Mouse (Mus musculus) hindbrain, embryonic 13.5 days (tissue): ENCODE data around the gene Sat1. TPM values are rescaled to one million over a fixed set of nuclear protein-coding genes. Genes with fewer than 3 reads are reported as not detected.
"Not testable (repeated sequence)": the region's sequence is repeated elsewhere in the genome, so short reads cannot be mapped to it uniquely, and the experiment has no call there.

Experiments used
- ATAC-seq: fragments of 200-750 bp; cut with Nextera tagmentation; 2 replicates; pipeline ENCODE4 v1.8.0; 2017; ENCODE audit warnings: moderate TSS enrichment; ENCODE audit not compliant: low FRiP score
- H3K27ac ChIP-seq: fragments of 300-500 bp; sonication (generic); 2 replicates; pipeline ENCODE4 v1.5.1; 2015; ENCODE audit warnings: inconsistent platforms, mild to moderate bottlenecking, moderate library complexity
- H3K27me3 ChIP-seq: fragments of 300-500 bp; sonication (generic); 2 replicates; pipeline ENCODE4 v1.6.1; 2015; ENCODE audit warnings: mild to moderate bottlenecking, inconsistent platforms
- H3K36me3 ChIP-seq: fragments of 300-500 bp; sonication (generic); 2 replicates; pipeline ENCODE4 v1.6.1; 2015; ENCODE audit warnings: mild to moderate bottlenecking, inconsistent platforms
- H3K4me1 ChIP-seq: fragments of 300-500 bp; sonication (generic); replicated peaks from 2 replicates; pipeline ENCODE4 v1.6.1; 2015; ENCODE audit warnings: inconsistent platforms
- H3K4me2 ChIP-seq: fragments of 300-500 bp; sonication (generic); 2 replicates; pipeline ENCODE4 v1.6.1; 2015; ENCODE audit warnings: inconsistent platforms, mild to moderate bottlenecking, moderate library complexity
- H3K4me3 ChIP-seq: fragments of 300-500 bp; sonication (generic); 2 replicates; pipeline ENCODE4 v1.5.1; 2015; ENCODE audit warnings: mild to moderate bottlenecking, inconsistent platforms
- H3K9ac ChIP-seq: fragments of 300-500 bp; sonication (generic); 2 replicates; pipeline ENCODE4 v1.6.1; 2015; ENCODE audit warnings: mild to moderate bottlenecking, inconsistent platforms
- H3K9me3 ChIP-seq: fragments of 300-500 bp; sonication (generic); 2 replicates; pipeline ENCODE4 v1.6.1; 2016; ENCODE audit warnings: inconsistent platforms
- WGBS: fragments of 180-500 bp; shearing (Covaris S2); methylation state at CpG from one replicate; pipeline ENCODE4 v1.1.7; 2015; 5-methylcytosine and 5-hydroxymethylcytosine counted together
- polyA plus RNA-seq: library from polyadenylated mRNA; unstranded; fragments of >200 nt; fragmentation: Nextera tagmentation; extraction: Ambion mirVana; gene quantifications from 2 replicates; pipeline ENCODE4 v1.2.1, GENCODE M21; 2015

Sat1 gene
- 74.9 and 80.9 TPM in 2 replicates for polyA plus RNA-seq

DNA sequence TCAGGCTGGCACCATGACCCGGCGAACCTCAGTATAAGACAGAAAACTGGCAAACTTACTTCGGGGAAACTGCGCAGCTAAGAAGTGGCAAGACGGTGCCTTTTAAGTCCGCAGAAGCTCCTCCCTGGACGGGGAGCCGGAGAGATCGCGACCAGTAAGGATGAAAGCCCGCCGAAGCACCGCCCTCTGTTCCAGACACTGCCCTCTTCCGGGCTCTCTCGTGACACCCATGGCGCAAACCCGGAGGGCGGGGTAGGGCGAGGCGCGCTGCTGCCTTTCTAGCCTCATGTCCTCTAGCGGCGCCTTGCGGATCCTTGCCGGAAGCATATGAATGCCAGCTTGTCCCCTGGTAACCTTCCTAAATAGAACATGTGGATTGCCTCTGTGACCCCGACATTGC, at the start of gene Sat1:
Sat1 (minus strand) TSS at position 179 of the 400 bp plus-strand sequence.
- H3K4me3 ChIP-seq = peak within 1 kb of the TSS; percentile 52
- no peaks in the 10 kb centered on the region for H3K27me3 ChIP-seq
- H3K9ac ChIP-seq = peak within 1 kb of the TSS; percentile 70
- H3K9me3 ChIP-seq = no peaks in the 10 kb centered on the region
- WGBS = 14% methylated on average over 24 of the region's 26 CpGs
- 0 out of 2 replicates have a peak, but pooled peaks cover 2% of the 10 kb centered on the region for H3K4me1 ChIP-seq
- H3K36me3 ChIP-seq = no peaks in the 10 kb centered on the region
- H3K27ac ChIP-seq = peak within 1 kb of the TSS; percentile 60; the same call in 1 of the 2 replicates
- peak; percentile 99 for ATAC-seq
- peak within 1 kb of the TSS; percentile 56 for H3K4me2 ChIP-seq

DNA sequence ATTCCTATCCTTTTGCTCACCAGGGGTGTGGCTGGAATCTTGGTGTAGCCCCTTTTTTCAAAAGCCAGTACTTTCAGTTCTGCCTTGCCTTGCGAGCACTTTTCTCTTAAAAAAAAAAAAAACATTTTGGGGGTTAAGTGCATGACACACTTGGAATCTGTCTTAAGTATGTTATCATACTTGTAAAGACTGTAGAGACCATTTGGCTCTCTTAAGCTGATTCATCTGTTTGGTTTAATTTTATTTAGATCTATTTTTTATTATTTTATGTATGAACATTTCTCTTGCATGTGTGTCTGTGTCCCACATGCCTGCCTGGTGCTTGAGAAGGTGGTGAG, 46.6 kb upstream of the Sat1 start:
- Histone ChIP-seq H3K27me3 (no peaks in the 10 kb centered on the region), H3K4me2 (peak overlapping the region; percentile 51), H3K4me1 (no peaks in the 10 kb centered on the region), H3K9me3 (no peaks in the 10 kb centered on the region), H3K36me3 (no peaks in the 10 kb centered on the region), H3K4me3 (peak overlapping the region; percentile 54), H3K9ac (peak overlapping the region; percentile 74), H3K27ac (no peak overlapping the region)
- ATAC-seq = no peak
- WGBS = 50% methylated on average over 1 of the region's 1 CpGs

DNA sequence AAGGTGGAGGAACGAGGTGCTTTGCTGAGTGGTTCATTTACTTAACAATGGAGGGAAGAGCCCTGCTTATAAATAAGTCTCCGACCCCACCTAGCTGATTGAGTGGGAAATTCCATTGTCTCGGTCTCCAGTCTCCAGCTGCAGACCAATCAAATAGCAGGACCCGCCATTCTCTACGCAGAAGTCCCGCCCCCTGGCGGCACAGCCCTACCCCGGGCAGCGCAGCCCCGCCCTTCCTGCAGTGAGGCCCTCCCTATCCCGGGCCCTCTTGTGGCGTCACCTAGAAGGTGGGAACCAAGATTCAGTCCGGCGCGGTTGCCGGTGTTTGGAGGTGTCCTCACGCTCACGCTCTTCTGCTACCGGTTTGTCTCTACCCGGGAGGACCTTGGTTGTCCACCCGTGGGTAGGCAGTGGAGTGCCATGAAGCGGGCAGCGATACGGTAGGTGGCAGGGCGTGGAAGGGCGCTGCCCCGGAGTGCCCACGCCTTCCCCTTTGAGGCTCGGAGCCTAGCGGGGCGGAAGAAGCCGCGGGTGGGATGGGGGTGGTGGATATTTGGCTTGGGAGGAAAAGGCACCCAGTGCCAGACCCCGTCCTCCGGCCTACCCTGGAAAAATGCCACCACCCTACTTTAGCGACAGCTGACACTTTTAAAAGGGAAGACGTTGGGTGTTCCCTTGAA, 46.1 kb upstream of the Sat1 start, which contains the start of gene Acot9:
Acot9 (plus strand) TSS at position 209 of the 680 bp plus-strand sequence.
- peak within 1 kb of the TSS; percentile 54 for H3K4me3 ChIP-seq
- H3K9me3 ChIP-seq = no peaks in the 10 kb centered on the region
- H3K36me3 ChIP-seq = no peaks in the 10 kb centered on the region
- peak within 1 kb of the TSS; percentile 74 for H3K9ac ChIP-seq
- H3K27me3 ChIP-seq = no peaks in the 10 kb centered on the region
- peak; percentile 99 for ATAC-seq
- H3K4me1 ChIP-seq = no peaks in the 10 kb centered on the region
- WGBS = 22% methylated on average over 29 of the region's 37 CpGs
- H3K4me2 ChIP-seq = peak within 1 kb of the TSS; percentile 51
- peak within 1 kb of the TSS; percentile 62; the same call in 1 of the 2 replicates for H3K27ac ChIP-seq

DNA sequence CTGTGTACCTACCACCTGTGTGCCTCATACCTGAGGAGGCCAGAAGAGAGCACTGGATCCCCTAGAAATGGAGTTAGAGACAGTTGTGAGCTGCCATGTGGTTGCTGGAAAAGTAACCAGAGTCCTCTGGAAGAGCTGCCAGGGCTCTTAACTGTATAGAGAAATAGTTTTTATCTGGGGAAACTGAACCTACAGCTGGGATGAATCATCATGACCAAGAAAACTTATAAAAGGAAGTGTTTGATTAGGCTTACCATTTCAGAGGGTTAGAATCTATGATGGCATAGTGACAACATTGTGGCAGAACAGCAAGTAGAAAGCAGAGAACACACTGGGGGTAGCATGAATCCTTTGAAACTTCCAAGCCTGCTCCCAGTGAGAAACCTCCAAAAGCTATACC, 40.6 kb upstream of the Sat1 start:
- Histone ChIP-seq H3K4me1 (no peaks in the 10 kb centered on the region), H3K9ac (no peak overlapping the region), H3K27ac (no peak overlapping the region), H3K4me2 (no peak overlapping the region), H3K9me3 (no peaks in the 10 kb centered on the region), H3K36me3 (no peaks in the 10 kb centered on the region), H3K4me3 (no peak overlapping the region), H3K27me3 (no peaks in the 10 kb centered on the region)
- no peak for ATAC-seq

DNA sequence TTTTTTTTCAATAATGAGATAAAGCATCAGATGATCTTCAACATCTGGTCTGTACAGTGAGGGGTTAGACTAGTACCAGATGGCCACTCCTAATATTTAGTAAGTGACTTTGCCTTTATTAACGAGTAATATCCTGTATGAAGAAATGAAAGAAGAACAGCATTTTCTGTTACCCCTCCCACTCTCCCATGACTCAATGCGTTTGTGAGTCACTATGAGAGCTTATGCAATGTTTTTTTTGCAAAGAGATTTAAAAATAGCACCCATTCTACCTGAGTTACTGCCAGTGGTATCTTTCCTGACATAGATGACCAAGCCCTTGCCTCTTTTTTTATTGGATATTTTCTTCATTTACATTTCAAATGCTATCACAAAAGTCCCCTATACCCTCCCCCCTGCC, 2.0 kb upstream of the Sat1 start:
- WGBS = 77% methylated on average over 2 of the region's 2 CpGs
- H3K36me3 ChIP-seq = no peaks in the 10 kb centered on the region
- 0 out of 2 replicates have a peak, but pooled peaks cover 2% of the 10 kb centered on the region for H3K4me1 ChIP-seq
- H3K9ac ChIP-seq = no peak overlapping the region
- H3K9me3 ChIP-seq = no peaks in the 10 kb centered on the region
- H3K27me3 ChIP-seq = no peaks in the 10 kb centered on the region
- no peak overlapping the region for H3K4me2 ChIP-seq
- ATAC-seq = no peak
- H3K27ac ChIP-seq = no peak overlapping the region
- no peak overlapping the region for H3K4me3 ChIP-seq

DNA sequence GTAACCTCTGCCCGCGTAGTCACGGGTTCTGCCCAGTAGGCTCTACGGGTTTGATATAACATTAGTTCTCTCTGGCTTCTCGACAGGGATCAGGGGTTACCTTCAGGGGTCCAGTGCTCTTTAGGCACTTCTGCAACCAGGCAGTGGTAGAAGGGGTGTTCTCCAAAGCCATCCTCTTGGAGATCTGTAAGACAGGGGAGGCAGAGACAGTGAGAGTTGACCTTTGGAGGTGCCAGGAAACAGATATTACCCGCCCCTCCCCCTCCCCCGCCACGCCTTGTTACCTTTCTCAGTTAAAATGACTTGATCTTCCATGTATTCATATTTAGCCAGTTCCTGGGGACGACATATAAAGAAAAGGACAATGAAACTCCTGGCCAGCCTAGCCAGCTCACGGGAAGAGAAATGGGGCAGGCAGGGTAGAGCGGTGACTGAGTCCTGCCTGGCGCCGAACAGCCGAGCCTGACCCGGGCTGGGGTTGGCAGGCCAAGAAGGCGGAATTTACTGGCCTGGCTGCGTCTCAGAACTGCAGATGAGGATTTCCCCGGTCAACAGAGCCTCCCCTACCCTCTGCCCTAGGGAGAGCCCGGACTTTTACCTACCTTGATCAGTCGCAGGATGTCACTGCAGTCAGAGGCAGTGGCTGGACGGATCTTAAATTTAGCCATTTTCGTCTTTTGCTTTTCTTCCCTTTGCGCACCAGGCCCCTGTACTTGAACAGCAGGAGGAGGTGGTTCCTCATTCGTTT, 574 bp downstream of the Sat1 start:
- 0 out of 2 replicates have a peak, but pooled peaks cover 2% of the 10 kb centered on the region for H3K4me1 ChIP-seq
- no peaks in the 10 kb centered on the region for H3K27me3 ChIP-seq
- ATAC-seq = peak; percentile 85
- 26% methylated on average over 23 of the region's 24 CpGs for WGBS
- peak overlapping the region; percentile 52 for H3K4me3 ChIP-seq
- peak overlapping the region; percentile 70 for H3K9ac ChIP-seq
- H3K27ac ChIP-seq = peak overlapping the region; percentile 60; the same call in 1 of the 2 replicates
- H3K36me3 ChIP-seq = no peaks in the 10 kb centered on the region
- no peaks in the 10 kb centered on the region for H3K9me3 ChIP-seq
- peak overlapping the region; percentile 56 for H3K4me2 ChIP-seq

DNA sequence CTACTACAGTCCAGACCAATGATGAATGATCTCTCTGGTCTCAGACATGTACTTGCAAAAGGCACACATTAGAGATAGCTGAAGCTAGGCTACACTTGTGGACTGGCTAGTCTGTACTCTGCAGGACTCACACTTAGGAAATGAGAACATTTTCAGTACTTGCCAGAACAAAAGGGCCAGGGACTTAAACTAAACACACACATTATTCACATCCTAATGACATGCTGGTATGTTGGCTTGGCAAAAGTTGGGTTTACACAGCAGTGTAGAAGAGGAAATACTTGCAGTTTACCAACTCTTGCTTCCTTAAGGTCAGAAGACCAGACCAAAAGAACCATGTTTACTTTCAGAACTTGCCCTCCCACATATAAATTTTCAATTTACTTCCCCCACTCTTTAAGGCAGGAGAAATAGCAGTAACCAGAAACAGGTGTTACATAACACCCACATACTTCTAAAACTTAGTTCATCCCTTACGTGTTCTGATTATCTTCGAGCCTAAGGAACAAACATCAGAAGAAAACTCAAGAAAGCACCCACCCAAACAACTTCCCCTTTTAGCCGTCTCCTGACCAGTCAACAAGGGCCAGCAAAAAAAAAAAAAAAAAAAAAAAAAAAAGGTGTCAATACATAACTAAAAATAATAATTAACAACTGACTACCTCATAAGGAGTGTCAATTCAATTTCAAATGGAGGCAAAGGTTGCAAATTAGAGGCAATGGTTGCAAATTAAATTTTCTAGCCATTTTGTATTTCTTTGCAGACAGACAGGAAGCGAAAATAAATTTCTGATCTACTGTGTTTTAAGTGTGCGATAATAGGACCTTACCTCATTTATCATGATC, 1.7 kb downstream of the Sat1 start:
- Histone ChIP-seq H3K4me2 (no peak overlapping the region), H3K4me3 (no peak overlapping the region), H3K36me3 (no peaks in the 10 kb centered on the region), H3K9ac (no peak overlapping the region), H3K4me1 (0 out of 2 replicates have a peak, but pooled peaks cover 2% of the 10 kb centered on the region), H3K9me3 (no peaks in the 10 kb centered on the region), H3K27me3 (no peaks in the 10 kb centered on the region), H3K27ac (no peak overlapping the region)
- no peak for ATAC-seq
- 87% methylated on average over 5 of the region's 5 CpGs for WGBS

DNA sequence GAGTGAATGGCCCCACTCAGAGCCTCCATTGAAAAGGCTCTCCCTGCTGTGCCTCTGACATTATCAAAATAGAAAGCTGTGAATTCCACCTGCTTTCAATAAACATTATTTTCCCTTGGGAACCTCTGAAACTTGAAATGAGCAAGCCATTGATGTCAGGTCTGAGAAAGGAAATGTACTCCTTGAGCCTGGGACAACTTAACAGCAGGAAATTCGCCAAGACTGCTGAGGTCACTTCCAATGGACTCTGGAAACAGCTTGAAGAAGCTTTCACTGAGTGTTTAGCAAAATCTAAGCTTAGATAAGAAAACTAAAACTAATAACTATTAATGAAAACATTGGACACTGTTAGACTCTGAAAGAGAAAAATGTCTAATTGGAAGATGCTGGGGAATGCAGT, 7.6 kb downstream of the Sat1 start:
- Histone ChIP-seq H3K9me3 (no peaks in the 10 kb centered on the region), H3K27ac (no peak overlapping the region), H3K9ac (no peak overlapping the region), H3K4me2 (no peak overlapping the region), H3K4me3 (no peak overlapping the region), H3K27me3 (no peaks in the 10 kb centered on the region), H3K4me1 (no peaks in the 10 kb centered on the region), H3K36me3 (no peaks in the 10 kb centered on the region)
- no peak for ATAC-seq
- WGBS = 37% methylated on average over 1 of the region's 1 CpGs

DNA sequence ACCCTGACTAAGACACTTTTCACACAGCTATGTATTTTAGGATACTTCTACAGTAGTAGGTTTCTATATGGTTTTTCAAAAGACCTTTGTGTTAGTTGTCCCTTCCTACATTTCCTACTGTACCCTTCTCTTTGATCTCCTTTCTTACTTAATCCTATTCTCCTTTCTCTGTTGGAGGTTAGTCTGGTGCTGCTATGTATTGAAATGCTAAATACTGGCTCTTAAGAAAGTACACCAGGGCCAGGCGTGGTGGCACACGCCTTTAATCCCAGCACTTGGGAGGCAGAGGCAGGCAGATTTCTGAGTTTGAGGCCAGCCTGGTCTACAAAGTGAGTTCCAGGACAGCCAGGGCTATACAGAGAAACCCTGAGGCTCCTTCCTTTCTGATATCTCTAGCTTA, 10.8 kb downstream of the Sat1 start:
- not testable (repeated sequence) for H3K4me2 ChIP-seq
- WGBS = 96% methylated on average over 2 of the region's 2 CpGs

DNA sequence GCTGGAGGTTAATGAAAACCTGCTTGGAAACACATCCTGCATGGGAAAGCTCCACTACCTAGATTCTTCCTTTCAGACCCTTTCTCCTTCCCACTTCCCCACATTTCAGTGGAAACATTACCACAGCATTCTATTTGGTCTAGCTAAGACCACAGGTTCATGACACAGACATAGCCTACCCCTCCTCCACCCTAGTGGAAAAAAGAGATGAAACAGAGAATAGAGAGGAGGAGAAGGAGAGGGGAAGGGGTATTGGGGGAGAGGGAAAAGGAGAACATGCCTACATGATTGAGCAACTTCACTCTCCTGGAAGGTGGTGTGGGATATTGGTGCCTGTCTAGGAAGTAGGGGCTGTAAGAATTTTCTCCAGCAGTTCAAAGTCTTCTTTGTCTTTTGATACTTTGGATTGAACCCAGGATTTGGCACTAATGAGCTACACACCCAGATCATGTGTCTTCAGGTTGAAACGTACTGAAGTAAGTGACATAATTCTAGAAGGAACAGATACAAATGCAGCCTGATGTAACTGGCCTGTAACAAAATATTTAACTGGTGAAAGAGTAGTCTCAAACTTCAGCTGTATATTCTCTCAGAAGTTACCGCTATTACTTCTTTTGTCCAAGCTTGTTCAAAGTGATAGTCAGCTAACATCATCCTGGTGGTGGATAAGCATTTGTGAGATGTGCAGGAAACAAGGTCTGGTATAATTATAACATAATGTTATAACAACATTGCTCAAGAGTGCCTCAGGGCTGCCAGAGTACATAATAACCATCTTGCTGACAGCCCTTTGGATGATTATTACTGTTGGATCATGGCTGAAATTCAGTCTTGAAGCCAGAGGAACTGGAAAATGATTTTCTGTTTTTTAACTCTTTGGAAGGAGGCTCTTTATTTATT, 13.6 kb downstream of the Sat1 start:
- H3K4me1 ChIP-seq = no peaks in the 10 kb centered on the region
- no peaks in the 10 kb centered on the region for H3K27me3 ChIP-seq
- H3K4me3 ChIP-seq = no peak overlapping the region
- H3K4me2 ChIP-seq = no peak overlapping the region
- no peak for ATAC-seq
- H3K27ac ChIP-seq = no peak overlapping the region
- WGBS = 92% methylated on average over 2 of the region's 2 CpGs
- no peaks in the 10 kb centered on the region for H3K9me3 ChIP-seq
- H3K9ac ChIP-seq = no peak overlapping the region
- no peaks in the 10 kb centered on the region for H3K36me3 ChIP-seq

More for the DNA sequence above, 10.8 kb downstream of the Sat1 start:
- not testable (repeated sequence) for ATAC-seq, H3K9me3 ChIP-seq, H3K27me3 ChIP-seq, H3K36me3 ChIP-seq, H3K27ac ChIP-seq, H3K4me3 ChIP-seq, H3K4me1 ChIP-seq, H3K9ac ChIP-seq

DNA sequence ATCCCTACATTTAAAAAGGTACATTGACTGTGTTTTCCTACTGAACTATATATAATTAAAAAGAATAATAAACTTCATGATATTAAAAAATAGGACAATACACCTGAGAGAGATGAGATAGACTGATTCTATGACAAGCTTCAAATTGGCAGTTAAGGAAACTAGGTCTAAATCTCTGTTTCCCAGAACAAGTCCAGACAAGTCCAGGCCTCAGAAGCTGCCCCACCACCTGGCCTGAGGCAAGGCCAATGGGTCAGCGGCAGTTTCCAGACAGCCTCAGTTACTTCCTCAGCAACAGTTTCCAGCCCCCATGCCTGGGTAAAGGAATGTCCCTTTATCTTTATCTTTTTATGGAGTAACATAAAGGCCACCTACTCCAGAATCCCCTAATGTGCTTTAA, 14.4 kb downstream of the Sat1 start:
- H3K4me1 ChIP-seq = no peaks in the 10 kb centered on the region
- no peak overlapping the region for H3K9ac ChIP-seq
- no peak for ATAC-seq
- H3K9me3 ChIP-seq = no peaks in the 10 kb centered on the region
- H3K4me2 ChIP-seq = no peak overlapping the region
- no peaks in the 10 kb centered on the region for H3K27me3 ChIP-seq
- H3K4me3 ChIP-seq = no peak overlapping the region
- WGBS = 95% methylated on average over 1 of the region's 1 CpGs
- H3K27ac ChIP-seq = no peak overlapping the region
- no peaks in the 10 kb centered on the region for H3K36me3 ChIP-seq
